25 mouse cellular contexts compared by ENCODE assay signal in genomic region chr4:128740878-128741277, GRCm38 (mm10). TPM values are rescaled to one million over a fixed set of nuclear protein-coding genes. Genes with fewer than 3 reads are reported as not detected.
DNase-seq lines count a peak whose midpoint lies in the region; ATAC-seq and TF ChIP-seq lines count a peak whose summit lies in the region.
"Had no signal": no experiment of that assay in that cellular context is flagged by ENCODE, and none has a peak within 500 bp of the region (broad histone marks: within the 10 kb centered on the region; RNA-seq: fewer than 3 reads in every experiment).

No protein-coding gene starts in this region.

- no peak overlapping the region for H3K27ac ChIP-seq in forebrain, embryonic 13.5 days
- no peak overlapping the region for H3K27ac ChIP-seq in forebrain, embryonic 16.5 days (ENCODE audit: low read length)
- peak overlapping the region; percentile 19; the same call in 1 of the 2 replicates for H3K27ac ChIP-seq in midbrain, embryonic 13.5 days
- no peak overlapping the region for H3K27ac ChIP-seq in midbrain, postnatal 0 days (ENCODE audit: low read depth, low read length)
- H3K27ac ChIP-seq: forebrain, embryonic 12.5 days; heart, adult 2 months; heart, embryonic 10.5 days; heart, embryonic 13.5 days; hindbrain, embryonic 14.5 days; hindbrain, postnatal 0 days had no signal

- 0 out of 2 replicates have a peak overlapping the region, but pooled peaks have one; percentile 16 for H3K9ac ChIP-seq in forebrain, embryonic 13.5 days
- no peak overlapping the region for H3K9ac ChIP-seq in forebrain, embryonic 16.5 days (replicated peaks; ENCODE audit: low read depth, low read length)
- H3K9ac ChIP-seq in midbrain, embryonic 13.5 days (replicated peaks), result no peak overlapping the region
- no peak overlapping the region for H3K9ac ChIP-seq in midbrain, postnatal 0 days (replicated peaks; ENCODE audit: low read length, poor library complexity, severe bottlenecking)
- H3K9ac ChIP-seq: heart, embryonic 13.5 days; hindbrain, embryonic 14.5 days had no signal

- H3K9me3 ChIP-seq in forebrain, embryonic 13.5 days (replicated peaks), result no peaks in the 10 kb centered on the region
- no peaks in the 10 kb centered on the region for H3K9me3 ChIP-seq in forebrain, embryonic 16.5 days (ENCODE audit: control insufficient read depth, low read length)
- no peaks in the 10 kb centered on the region for H3K9me3 ChIP-seq in midbrain, embryonic 13.5 days
- no peaks in the 10 kb centered on the region for H3K9me3 ChIP-seq in midbrain, postnatal 0 days (ENCODE audit: low read length)
- H3K9me3 ChIP-seq: forebrain, embryonic 12.5 days; G1E; heart, embryonic 10.5 days; heart, embryonic 13.5 days had no signal

- no peak overlapping the region for H3K4me2 ChIP-seq in forebrain, embryonic 13.5 days
- no peak overlapping the region for H3K4me2 ChIP-seq in forebrain, embryonic 16.5 days (ENCODE audit: low read length)
- no peak overlapping the region for H3K4me2 ChIP-seq in midbrain, embryonic 13.5 days (replicated peaks)
- no peak overlapping the region for H3K4me2 ChIP-seq in midbrain, postnatal 0 days (ENCODE audit: low read depth, low read length, poor library complexity, severe bottlenecking)
- H3K4me2 ChIP-seq: forebrain, embryonic 12.5 days; heart, embryonic 13.5 days; hindbrain, embryonic 14.5 days had no signal

- no peaks in the 10 kb centered on the region for H3K27me3 ChIP-seq in forebrain, embryonic 13.5 days
- no peaks in the 10 kb centered on the region for H3K27me3 ChIP-seq in forebrain, embryonic 16.5 days (replicated peaks; ENCODE audit: control insufficient read depth, insufficient read depth, low read length)
- no peaks in the 10 kb centered on the region for H3K27me3 ChIP-seq in midbrain, embryonic 13.5 days
- H3K27me3 ChIP-seq in midbrain, postnatal 0 days (ENCODE audit: insufficient read depth, low read length), result no peaks in the 10 kb centered on the region
- H3K27me3 ChIP-seq: forebrain, embryonic 12.5 days; heart, embryonic 13.5 days; Patski had no signal

- 58% methylated on average over 1 of the region's 1 CpGs for WGBS in forebrain, embryonic 13.5 days
- 76% methylated on average over 1 of the region's 1 CpGs for WGBS in forebrain, embryonic 16.5 days
- WGBS in midbrain, embryonic 13.5 days, result 66% methylated on average over 1 of the region's 1 CpGs
- WGBS in midbrain, postnatal 0 days, result 72% methylated on average over 1 of the region's 1 CpGs

- no peak overlapping the region for H3K4me3 ChIP-seq in forebrain, embryonic 13.5 days
- no peak overlapping the region for H3K4me3 ChIP-seq in forebrain, embryonic 16.5 days (replicated peaks; ENCODE audit: low read length)
- H3K4me3 ChIP-seq in midbrain, embryonic 13.5 days (replicated peaks), result no peak overlapping the region
- no peak overlapping the region for H3K4me3 ChIP-seq in midbrain, postnatal 0 days (ENCODE audit: low read depth, low read length)
- H3K4me3 ChIP-seq: forebrain, embryonic 12.5 days; heart, adult 2 months; heart, embryonic 10.5 days; heart, embryonic 13.5 days had no signal

- DNase-seq in midbrain, postnatal 0 days (ENCODE audit: low spot score), result no peak
- DNase-seq in kidney, postnatal 36 days, result no peak
- DNase-seq: adrenal gland, postnatal 14 days; cerebellum, adult 11 months; cerebellum, adult 8-10 months; cerebellum, postnatal 10 days; gastrocnemius, postnatal 10 days; gastrocnemius, postnatal 36 days; heart, adult 2 months; heart, postnatal 14 days; heart, postnatal 4 days had no signal

- ATAC-seq in forebrain, embryonic 13.5 days, result no peak
- no peak for ATAC-seq in forebrain, embryonic 16.5 days
- ATAC-seq in midbrain, embryonic 13.5 days, result no peak
- no peak for ATAC-seq in midbrain, postnatal 0 days (ENCODE audit: low FRiP score)
- ATAC-seq in inflammation-experienced regulatory T-cells, adult 6 months, result peak; percentile 61
- ATAC-seq: hindbrain, postnatal 0 days; intestine, postnatal 0 days; Patski had no signal

- H3K36me3 ChIP-seq in forebrain, embryonic 13.5 days (ENCODE audit: poor library complexity, severe bottlenecking), result peaks cover 43% of the 10 kb centered on the region
- H3K36me3 ChIP-seq in forebrain, embryonic 16.5 days (ENCODE audit: control insufficient read depth, insufficient read depth), result peaks cover 20% of the 10 kb centered on the region
- peaks cover 30% of the 10 kb centered on the region for H3K36me3 ChIP-seq in midbrain, embryonic 13.5 days
- H3K36me3 ChIP-seq in midbrain, postnatal 0 days (ENCODE audit: insufficient read depth, low read length), result peaks cover 26% of the 10 kb centered on the region

- peaks cover 55% of the 10 kb centered on the region for H3K4me1 ChIP-seq in forebrain, embryonic 13.5 days
- H3K4me1 ChIP-seq in forebrain, embryonic 16.5 days (replicated peaks; ENCODE audit: control insufficient read depth, insufficient read depth, low read length), result peaks cover 37% of the 10 kb centered on the region
- H3K4me1 ChIP-seq in midbrain, embryonic 13.5 days (replicated peaks), result peaks cover 52% of the 10 kb centered on the region
- H3K4me1 ChIP-seq in midbrain, postnatal 0 days (ENCODE audit: insufficient read depth, low read length), result peaks cover 12% of the 10 kb centered on the region

- TF ChIP-seq CTCF in midbrain, postnatal 0 days (IDR thresholded peaks at IDR 0.05), result no peak

RNA-seq across cellular contexts. Expression of gene A3galt2, which starts 14.3 kb away (rescaled TPM):
- 0.67 and 0.88 TPM in 2 replicates for polyA plus RNA-seq in forebrain, embryonic 13.5 days (2015; fragmentation: Nextera tagmentation; extraction: Ambion mirVana)
- polyA plus RNA-seq in forebrain, embryonic 16.5 days (2015; fragmentation: Nextera tagmentation; extraction: Ambion mirVana), result 0.43 and 0.63 TPM in 2 replicates
- 0.23 and 0.58 TPM in 2 replicates for polyA plus RNA-seq in midbrain, embryonic 13.5 days (2015; fragmentation: Nextera tagmentation; extraction: Ambion mirVana)
- total RNA-seq in midbrain, postnatal 0 days (2014; rRNA removed), result 0.19 and 0.38 TPM in 2 replicates
- 0.05 TPM in 1 of 2 replicates, not detected in the other for polyA plus RNA-seq in midbrain, postnatal 0 days (2015; fragmentation: Nextera tagmentation; extraction: Ambion mirVana)
- polyA plus RNA-seq in inflammation-experienced regulatory T-cells, adult 6 months (2017; shearing (Covaris generic)), result under 1 TPM in 2 of 3 experiments, not detected in 1; 0.16 to 0.38 TPM
- total RNA-seq: gastrocnemius, adult 18-20 months; granulocyte monocyte progenitor cell, adult 5-6 weeks had no signal
- polyA plus RNA-seq: G1E; intestine, postnatal 0 days had no signal
